Mouse (Mus musculus): ENCODE results near the gene Myo5c.

DNA sequence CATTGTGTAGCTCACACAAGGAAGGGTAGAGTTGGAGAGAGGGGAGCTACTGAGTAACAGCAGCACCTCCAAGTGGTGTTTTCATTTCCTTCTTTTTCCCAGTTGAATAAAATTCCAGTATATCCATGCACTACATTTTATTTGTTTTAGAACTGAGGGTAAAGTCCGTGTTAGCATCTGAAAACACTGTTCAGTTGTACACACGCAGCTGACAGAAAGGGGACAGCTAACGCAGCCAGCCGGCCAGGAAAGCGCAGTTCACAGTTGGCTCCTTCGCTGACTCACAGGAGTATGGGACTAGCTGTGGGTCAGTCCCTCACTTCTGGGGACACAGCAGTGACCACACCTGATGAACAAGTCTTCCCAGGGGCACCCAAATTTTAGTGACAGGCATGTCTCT, 35.3 kb downstream of the Myo5c start:
- no peak for TF ChIP-seq CTCF (IDR thresholded peaks at IDR 0.05; ENCODE audit: insufficient read depth, low read length)
- no peak for TF ChIP-seq POLR2A (IDR thresholded peaks at IDR 0.05; ENCODE audit: borderline replicate concordance, extremely low read depth, low read depth, low read length)
